Mouse (Mus musculus): Measurements from ENCODE around the gene 6330409D20Rik.

6330409D20Rik gene

DNA sequence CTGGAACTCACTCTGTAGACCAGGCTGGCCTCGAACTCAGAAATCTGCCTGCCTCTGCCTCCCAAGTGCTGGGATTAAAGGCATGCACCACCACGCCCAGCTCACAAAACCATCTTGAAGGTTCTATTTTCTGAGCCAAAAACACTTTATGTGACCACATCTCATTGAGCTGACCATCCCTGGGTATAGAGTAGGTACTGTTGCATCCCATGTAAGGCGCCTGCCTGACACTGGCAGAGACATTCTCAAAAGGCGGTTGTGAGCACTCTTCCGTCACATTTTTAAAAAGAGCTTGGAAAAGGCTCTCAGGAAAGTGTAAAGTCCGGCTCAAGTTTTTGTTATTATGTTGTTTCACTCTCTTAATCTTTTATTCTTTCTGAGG, 15.8 kb upstream of the 6330409D20Rik start:
- DNase-seq (ENCODE audit: low spot score in 2 of 2): no peak

- no peak for DNase-seq (ENCODE audit: low spot score in 2 of 2)
Measured at GRCm38 (mm10) chr2:32752181-32752580, 11.4 kb upstream of the 6330409D20Rik start.

DNA sequence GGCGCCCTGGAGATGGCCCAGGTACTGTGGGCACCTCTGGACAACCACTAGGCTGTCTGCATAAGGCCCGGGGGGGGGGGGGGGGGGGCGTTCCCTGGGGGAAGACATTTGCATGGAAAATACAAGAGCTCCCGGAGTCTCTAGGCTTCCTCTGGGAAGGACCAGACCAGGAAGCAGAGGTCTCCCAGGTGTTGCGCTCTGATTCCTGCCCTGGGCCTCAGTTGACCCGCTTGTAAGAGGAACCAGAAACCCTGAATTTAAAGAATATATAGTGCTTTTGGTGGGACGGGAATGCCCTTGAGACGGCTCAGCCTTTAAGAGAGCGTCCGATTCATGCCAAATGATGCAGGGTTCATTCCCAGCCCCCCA, 10.8 kb upstream of the 6330409D20Rik start:
- DNase-seq (ENCODE audit: low spot score in 2 of 2): no peak

- no peak for DNase-seq (ENCODE audit: low spot score in 2 of 2)
Measured at GRCm38 (mm10) chr2:32750887-32751664, 10.3 kb upstream of the 6330409D20Rik start.

- no peak for DNase-seq (ENCODE audit: low spot score in 2 of 2)
Measured at GRCm38 (mm10) chr2:32750199-32750598, 9.4 kb upstream of the 6330409D20Rik start.

DNA sequence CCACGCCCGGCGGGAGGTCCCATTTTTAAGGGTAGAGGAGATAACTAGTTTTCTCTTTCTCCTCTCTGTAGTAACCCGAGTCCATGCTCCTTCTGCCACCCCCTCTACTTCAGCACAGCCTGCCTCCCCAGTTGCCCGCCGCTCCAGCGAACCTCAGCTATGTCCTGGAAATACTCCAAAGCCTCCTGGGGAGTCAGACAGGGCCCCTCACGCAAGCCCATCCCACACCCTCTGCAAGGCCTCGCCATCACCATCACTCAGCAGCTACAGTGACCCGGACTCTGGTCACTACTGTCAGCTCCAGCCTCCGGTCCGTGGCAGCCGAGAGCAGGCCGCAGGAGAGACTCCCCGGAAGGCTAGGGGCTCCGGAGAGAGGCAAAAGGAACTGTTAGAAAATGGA, 8.3 kb upstream of the 6330409D20Rik start:
- no peak for DNase-seq (ENCODE audit: low spot score in 2 of 2)

- no peak for DNase-seq (ENCODE audit: low spot score in 2 of 2)
Measured at GRCm38 (mm10) chr2:32744272-32744982, 3.6 kb upstream of the 6330409D20Rik start.

- peak; percentile 79 for DNase-seq (ENCODE audit: low spot score in 2 of 2)
Measured at GRCm38 (mm10) chr2:32742173-32742531, 1.3 kb upstream of the 6330409D20Rik start.

- peak in 1 of 2 experiments; percentile 55 for DNase-seq (ENCODE audit: low spot score in 2 of 2)
Measured at GRCm38 (mm10) chr2:32741273-32742172, 707 bp upstream of the 6330409D20Rik start.

GRCm38 (mm10) chr2:32739311-32739710, 1.5 kb downstream of the 6330409D20Rik start:
- no peak for DNase-seq (ENCODE audit: low spot score in 2 of 2)

GRCm38 (mm10) chr2:32737008-32737407, 3.8 kb downstream of the 6330409D20Rik start:
- DNase-seq (ENCODE audit: low spot score in 2 of 2): no peak

- no peak for DNase-seq (ENCODE audit: low spot score in 2 of 2)
Measured at GRCm38 (mm10) chr2:32736306-32736829, 4.4 kb downstream of the 6330409D20Rik start.

- DNase-seq (ENCODE audit: low spot score in 2 of 2): no peak
Measured at GRCm38 (mm10) chr2:32734933-32735332, 5.9 kb downstream of the 6330409D20Rik start.

DNA sequence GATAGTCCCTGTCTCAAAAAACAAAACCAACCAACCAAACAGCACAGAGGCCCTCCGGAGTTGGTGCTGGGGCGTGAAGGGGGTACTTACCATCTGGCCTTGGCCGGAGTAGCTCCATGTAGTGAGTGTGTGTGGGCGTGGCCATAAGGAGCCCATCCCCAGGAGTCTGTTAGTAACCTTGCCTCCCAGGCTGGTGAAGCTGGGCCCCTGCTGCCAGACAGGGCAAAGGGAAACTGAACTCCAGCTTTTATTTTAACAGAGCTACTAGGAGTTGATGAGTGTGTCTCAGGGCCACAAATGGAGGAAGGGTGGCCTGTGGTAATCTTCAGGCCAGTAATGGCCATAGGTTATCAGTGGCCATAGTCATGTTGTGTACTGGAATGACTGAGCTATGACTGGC, 6.3 kb downstream of the 6330409D20Rik start:
- DNase-seq (ENCODE audit: low spot score in 2 of 2): no peak

- no peak for DNase-seq (ENCODE audit: low spot score in 2 of 2)
Measured at GRCm38 (mm10) chr2:32732695-32733094, 8.1 kb downstream of the 6330409D20Rik start.

- DNase-seq (ENCODE audit: low spot score in 2 of 2): no peak
Measured at GRCm38 (mm10) chr2:32731911-32732310, 8.9 kb downstream of the 6330409D20Rik start.

GRCm38 (mm10) chr2:32730854-32731253, 10.0 kb downstream of the 6330409D20Rik start:
- no peak for DNase-seq (ENCODE audit: low spot score in 2 of 2)

DNA sequence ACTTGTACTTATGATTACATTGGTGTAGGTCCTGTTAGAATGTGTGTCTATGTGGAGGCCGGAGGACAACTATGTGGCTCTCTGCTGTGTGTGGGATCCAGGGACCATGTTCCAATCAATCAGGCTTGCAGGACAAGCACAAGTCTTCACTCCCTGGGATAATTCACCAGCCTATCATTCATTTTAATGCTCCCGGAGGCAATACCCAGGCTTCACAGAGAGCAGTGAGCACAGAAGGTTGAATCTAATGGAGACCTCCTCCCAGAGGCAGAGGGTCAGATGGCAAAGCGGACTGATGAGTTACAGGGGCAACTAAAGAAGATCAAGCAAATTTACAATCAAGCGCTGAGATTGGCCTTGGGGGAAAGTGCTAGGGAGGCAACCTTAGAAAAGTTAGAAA, 11.3 kb downstream of the 6330409D20Rik start:
- DNase-seq (ENCODE audit: low spot score in 2 of 2): no peak

- no peak for DNase-seq (ENCODE audit: low spot score in 2 of 2)
Measured at GRCm38 (mm10) chr2:32728463-32728862, 12.4 kb downstream of the 6330409D20Rik start.

DNA sequence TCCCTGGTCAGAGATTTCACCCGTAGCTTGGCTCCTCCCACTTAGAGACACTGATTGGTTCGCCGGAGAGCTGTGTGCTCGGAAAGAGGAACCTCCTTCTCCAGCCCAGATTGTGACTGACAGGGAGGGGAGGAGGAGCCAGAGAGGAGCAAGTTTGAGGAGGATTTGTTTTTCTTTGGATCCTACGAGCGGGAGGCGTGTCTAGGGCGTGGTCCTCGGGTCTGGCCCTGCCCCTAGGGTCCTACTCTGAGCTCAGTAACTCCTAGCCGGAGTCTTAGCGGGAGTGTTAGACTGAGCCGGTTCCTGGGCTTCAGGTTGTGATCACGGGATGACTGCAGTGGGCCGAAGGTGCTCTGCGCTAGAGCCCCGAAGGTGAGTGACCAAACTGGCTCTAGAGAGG, 13.4 kb downstream of the 6330409D20Rik start:
- DNase-seq (ENCODE audit: low spot score in 2 of 2): peak; percentile 78 to 80

DNA sequence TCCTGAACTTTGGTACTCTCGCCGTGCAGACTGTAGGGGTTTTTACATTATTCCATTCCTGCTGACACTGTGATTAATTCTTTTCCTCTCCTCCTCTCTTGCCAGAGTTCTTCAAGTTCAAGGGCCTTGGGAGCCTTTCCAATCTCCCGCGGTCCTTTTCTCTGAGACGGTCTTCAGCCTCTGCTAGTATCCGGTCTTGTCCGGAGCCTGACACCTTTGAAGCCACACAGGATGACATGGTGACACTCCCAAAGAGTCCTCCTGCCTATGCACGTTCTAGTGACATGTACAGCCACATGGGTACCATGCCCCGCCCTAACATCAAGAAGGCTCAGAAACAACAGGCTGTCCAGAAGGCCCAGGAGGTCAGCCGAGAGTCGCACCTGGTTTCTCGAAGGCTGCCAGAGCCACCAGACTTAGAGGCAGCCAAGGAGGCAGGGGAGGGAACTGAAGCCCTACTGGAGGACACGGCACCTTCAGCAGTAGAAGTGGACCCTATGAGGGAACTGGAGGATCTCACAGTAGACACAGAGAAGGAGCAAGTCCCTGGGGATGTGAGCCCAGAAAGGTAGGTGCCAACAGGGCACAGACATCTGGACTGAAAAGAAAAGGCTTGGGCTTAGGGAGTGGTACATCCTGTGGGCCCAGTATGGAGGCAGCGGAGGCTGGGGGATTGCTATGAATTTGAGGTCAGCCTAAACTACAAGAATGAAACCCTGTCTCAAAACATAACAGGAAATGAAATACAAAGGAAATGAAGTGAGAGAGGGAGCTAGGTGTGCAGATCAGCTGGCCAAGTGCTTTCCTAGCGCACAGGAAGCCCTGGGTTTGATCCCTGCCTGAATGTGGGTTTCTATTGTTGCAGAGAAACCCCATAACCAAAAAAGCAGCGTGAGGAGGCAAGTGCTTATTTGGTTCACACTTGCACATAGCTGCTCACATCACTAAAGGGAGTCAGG, 15.7 kb downstream of the 6330409D20Rik start:
- DNase-seq (ENCODE audit: low spot score in 2 of 2): no peak
